Mouse (Mus musculus) forebrain, postnatal 0 days (tissue): Measurements from ENCODE around the gene Slc35e3. TPM values are rescaled to one million over a fixed set of nuclear protein-coding genes. Genes with fewer than 3 reads are reported as not detected.

ENCODE experiments used
- ATAC-seq: fragments of 200-750 bp; cut with Nextera tagmentation; 2 replicates; pipeline ENCODE4 v1.8.0; 2017; ENCODE audit warnings: mild to moderate bottlenecking, moderate library complexity
- DNase-seq: peaks from one replicate; pipeline ENCODE4 v3.0.0-alpha.2; 2015
- H3K27ac ChIP-seq: fragments of 300-500 bp; sonication (generic); 2 replicates; pipeline ENCODE4 v1.5.1; 2014; ENCODE audit warnings: low read depth, mild to moderate bottlenecking, antibody characterized with exemption, low read length, moderate library complexity, mixed read lengths
- H3K27me3 ChIP-seq: fragments of 300-500 bp; sonication (generic); 2 replicates; pipeline ENCODE4 v1.6.1; 2014; ENCODE audit warnings: mild to moderate bottlenecking, low read length, mixed read lengths; ENCODE audit not compliant: insufficient read depth
- H3K36me3 ChIP-seq: fragments of 300-500 bp; sonication (generic); 2 replicates; pipeline ENCODE4 v1.6.1; 2014; ENCODE audit warnings: mild to moderate bottlenecking, moderate library complexity; ENCODE audit not compliant: insufficient read depth
- H3K4me1 ChIP-seq: fragments of 300-500 bp; sonication (generic); 2 replicates; pipeline ENCODE4 v1.6.1; 2014; ENCODE audit warnings: antibody characterized with exemption; ENCODE audit not compliant: insufficient read depth
- H3K4me2 ChIP-seq: fragments of 300-500 bp; sonication (generic); 2 replicates; pipeline ENCODE4 v1.6.1; 2014; ENCODE audit warnings: low read depth, mild to moderate bottlenecking, moderate library complexity
- H3K4me3 ChIP-seq: fragments of 300-500 bp; sonication (generic); 2 replicates; pipeline ENCODE4 v1.5.1; 2014; ENCODE audit warnings: low read depth, low read length, mixed read lengths
- H3K9ac ChIP-seq: fragments of 300-500 bp; sonication (generic); 2 replicates; pipeline ENCODE4 v1.6.1; 2014; ENCODE audit warnings: mild to moderate bottlenecking
- H3K9me3 ChIP-seq: fragments of 300-500 bp; sonication (generic); 2 replicates; pipeline ENCODE4 v1.6.1; 2016; ENCODE audit warnings: low read length
- CTCF ChIP-seq: sonication (generic); IDR thresholded peaks from 2 replicates; pipeline ENCODE4 v1.5.1; 2016; ENCODE audit warnings: antibody characterized with exemption, control low read depth, low read depth
- WGBS: fragments of 180-500 bp; shearing (Covaris S2); extraction: QIAGEN DNeasy Blood & Tissue Kit; methylation state at CpG from one replicate; pipeline ENCODE4 v1.1.7; 2014; 5-methylcytosine and 5-hydroxymethylcytosine counted together
- polyA plus RNA-seq: library from polyadenylated mRNA; unstranded; fragments of >200 nt; fragmentation: Nextera tagmentation; extraction: Ambion mirVana; gene quantifications from 2 replicates; pipeline ENCODE4 v1.2.1, GENCODE M21; 2015
- total RNA-seq: library from RNA; depleted of rRNA; stranded (reverse); fragments of >200 nt; gene quantifications from 2 replicates; pipeline ENCODE4 v1.2.3, GENCODE M21; 2014

Gene Slc35e3
- total and polyA plus RNA-seq, 2 experiments from 2014 or later = 22.9 to 28.3 TPM

GRCm38 (mm10) chr10:117692953-117693352, 53.2 kb downstream of the Slc35e3 start:
- H3K4me1 ChIP-seq = no peaks in the 10 kb centered on the region
- TF ChIP-seq CTCF = no peak
- no peak overlapping the region for H3K4me3 ChIP-seq
- no peak for ATAC-seq
- H3K36me3 ChIP-seq = peaks cover 70% of the 10 kb centered on the region
- no peaks in the 10 kb centered on the region for H3K27me3 ChIP-seq
- no peak overlapping the region for H3K9ac ChIP-seq
- whole genome bisulfite sequencing = 95% methylated on average over 5 of the region's 5 CpGs
- no peaks in the 10 kb centered on the region for H3K9me3 ChIP-seq
- H3K4me2 ChIP-seq = no peak overlapping the region
- no peak overlapping the region for H3K27ac ChIP-seq
- no peak for DNase-seq

- Histone ChIP-seq H3K27ac (no peak overlapping the region), H3K4me2 (no peak overlapping the region), H3K27me3 (no peaks in the 10 kb centered on the region), H3K9me3 (no peaks in the 10 kb centered on the region), H3K4me1 (no peaks in the 10 kb centered on the region), H3K4me3 (no peak overlapping the region), H3K36me3 (peaks cover 66% of the 10 kb centered on the region), H3K9ac (no peak overlapping the region)
- ATAC-seq (no peak), DNase-seq (no peak)
- peak; percentile 36; the same call in 1 of the 2 replicates for TF ChIP-seq CTCF
Measured at GRCm38 (mm10) chr10:117692173-117692572, 54.0 kb downstream of the Slc35e3 start.

- WGBS = 96% methylated on average over 10 of the region's 10 CpGs
- TF ChIP-seq CTCF = no peak
- peaks cover 59% of the 10 kb centered on the region for H3K36me3 ChIP-seq
Measured at GRCm38 (mm10) chr10:117691389-117691968, 54.7 kb downstream of the Slc35e3 start.

DNA sequence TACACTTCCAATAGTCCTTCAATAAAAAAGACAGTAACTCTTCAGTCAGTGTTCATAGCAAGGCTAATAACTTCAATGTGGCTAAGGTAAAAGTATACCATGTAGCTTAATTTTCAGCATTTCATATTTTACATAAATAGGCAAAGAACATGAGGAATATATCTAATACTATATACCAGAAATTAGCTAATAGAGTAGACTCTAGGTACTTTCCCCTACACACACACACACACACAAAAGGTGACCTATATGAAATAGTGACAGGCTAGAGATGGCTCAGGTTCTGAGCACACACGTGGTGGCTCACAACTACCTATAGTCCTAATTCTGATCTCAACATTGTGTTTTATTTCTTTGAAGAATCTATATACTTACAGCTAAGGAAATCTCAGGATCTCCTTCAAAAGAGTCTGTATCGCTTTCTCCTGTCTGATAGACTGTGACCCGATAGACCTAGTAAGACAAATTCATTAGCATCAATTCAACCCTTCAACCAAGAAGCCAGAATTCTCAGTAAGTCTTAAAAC, 55.3 kb downstream of the Slc35e3 start:
- 95% methylated on average over 3 of the region's 3 CpGs for WGBS
- no peaks in the 10 kb centered on the region for H3K9me3 ChIP-seq
- peaks cover 54% of the 10 kb centered on the region for H3K36me3 ChIP-seq
- no peaks in the 10 kb centered on the region for H3K4me1 ChIP-seq
- no peak overlapping the region for H3K4me2 ChIP-seq
- ATAC-seq (no peak), DNase-seq (no peak)
- no peak overlapping the region for H3K4me3 ChIP-seq
- H3K27ac ChIP-seq = no peak overlapping the region
- no peak for TF ChIP-seq CTCF
- no peak overlapping the region for H3K9ac ChIP-seq
- no peaks in the 10 kb centered on the region for H3K27me3 ChIP-seq

More at GRCm38 (mm10) chr10:117691389-117691968, 54.7 kb downstream of the Slc35e3 start:
- no peak overlapping the region for H3K4me3 ChIP-seq
- no peak overlapping the region for H3K9ac ChIP-seq
- H3K27ac ChIP-seq = no peak overlapping the region
- no peak overlapping the region for H3K4me2 ChIP-seq
- H3K4me1 ChIP-seq = no peaks in the 10 kb centered on the region
- H3K27me3 ChIP-seq = no peaks in the 10 kb centered on the region
- ATAC-seq (no peak), DNase-seq (no peak)
- H3K9me3 ChIP-seq = no peaks in the 10 kb centered on the region

GRCm38 (mm10) chr10:117690101-117690352, 56.1 kb downstream of the Slc35e3 start:
- Histone ChIP-seq H3K27ac (no peak overlapping the region), H3K9ac (no peak overlapping the region), H3K27me3 (no peaks in the 10 kb centered on the region), H3K4me1 (no peaks in the 10 kb centered on the region), H3K9me3 (no peaks in the 10 kb centered on the region), H3K4me3 (no peak overlapping the region), H3K36me3 (peaks cover 46% of the 10 kb centered on the region), H3K4me2 (no peak overlapping the region)
- no peak for DNase-seq
- TF ChIP-seq CTCF = no peak
- 87% methylated on average over 2 of the region's 2 CpGs for WGBS
- ATAC-seq = no peak

GRCm38 (mm10) chr10:117689297-117690100, 56.7 kb downstream of the Slc35e3 start:
- H3K36me3 ChIP-seq = peaks cover 41% of the 10 kb centered on the region

More at GRCm38 (mm10) chr10:117689297-117690100, 56.7 kb downstream of the Slc35e3 start:
- TF ChIP-seq CTCF = no peak
- no peak overlapping the region for H3K4me3 ChIP-seq
- WGBS = 96% methylated on average over 11 of the region's 11 CpGs
- no peak overlapping the region for H3K4me2 ChIP-seq
- DNase-seq (no peak), ATAC-seq (no peak)
- no peaks in the 10 kb centered on the region for H3K9me3 ChIP-seq
- no peaks in the 10 kb centered on the region for H3K27me3 ChIP-seq
- no peak overlapping the region for H3K27ac ChIP-seq
- no peaks in the 10 kb centered on the region for H3K4me1 ChIP-seq
- H3K9ac ChIP-seq = no peak overlapping the region
